Mouse (Mus musculus) embryonic stem cell, embryonic (primary cell): ENCODE measurements around the gene Hils1.

ENCODE experiments used
- CTCF ChIA-PET, 4 experiments: fragments of 300-600 bp in 2 of 4; fragments of 350-600 bp in 2 of 4; sonication (Branson Sonifier 250); formaldehyde crosslinking; loops; one replicate each; lab custom pipeline; 2022; ENCODE audit warnings: inconsistent platforms in 2 of 4; lab: Charles Lee
- POLR2A ChIA-PET, 4 experiments: fragments of 300-600 bp in 2 of 4; fragments of 350-600 bp in 2 of 4; sonication (Branson Sonifier 250); formaldehyde crosslinking; loops; one replicate each; lab custom pipeline; 2022; ENCODE audit warnings: antibody characterized with exemption in 4 of 4, inconsistent platforms in 1 of 4; lab: Charles Lee

The Hils1 gene

DNA sequence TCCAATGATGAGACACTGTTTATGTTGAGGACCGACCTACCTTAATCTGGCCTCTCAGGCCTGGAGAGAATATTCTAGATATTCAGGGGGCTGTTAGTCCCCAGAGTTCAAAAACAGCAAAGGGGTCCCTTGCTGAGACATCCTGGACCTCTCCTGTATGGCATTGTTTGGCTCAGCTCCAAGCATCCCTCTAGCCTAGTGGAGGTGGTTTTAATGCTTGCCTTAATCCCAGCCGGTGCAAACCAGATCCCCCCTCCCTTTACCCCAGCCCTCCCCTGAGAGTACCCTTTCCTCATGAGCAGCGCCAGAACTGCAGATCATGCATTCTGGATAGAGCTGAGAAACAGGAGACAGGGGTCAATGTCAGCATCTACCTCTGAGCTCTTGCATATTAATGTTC lies 45.1 kb downstream of the Hils1 start:
- ChIA-PET POLR2A (interaction anchor here in 1 of 4 experiments (1.4 kb wide), 1 partner anchor 19 kb away, joined by 3 read pairs; no protein-coding TSS in a partner anchor), CTCF (interaction anchor here in 3 of 4 experiments (0.5 to 1.8 kb wide), 4 partner anchors 10 to 202 kb away, joined by 3 to 7 read pairs (median 3); no protein-coding TSS in a partner anchor)

GRCm38 (mm10) chr11:95015484-95015883 lies 48.1 kb downstream of the Hils1 start:
- CTCF ChIA-PET: interaction anchor here in 2 of 4 experiments (0.6 to 2.8 kb wide), 3 partner anchors 15 to 46 kb away, joined by 3 to 13 read pairs (median 3); no protein-coding TSS in a partner anchor
- POLR2A ChIA-PET: interaction anchor here in 1 of 4 experiments (0.5 kb wide), 1 partner anchor 50 kb away, joined by 4 read pairs; no protein-coding TSS in a partner anchor
